Mouse (Mus musculus) neutrophil, adult 5-6 weeks (primary cell): ENCODE data around the gene Mrpl33. TPM values are rescaled to one million over a fixed set of nuclear protein-coding genes. Genes with fewer than 3 reads are reported as not detected.
"Not testable (repeated sequence)": the region's sequence is repeated elsewhere in the genome, so short reads cannot be mapped to it uniquely, and the experiment has no call there.

Experiments used
- ATAC-seq: fragments of 151-379, 151-347 bp; 2 replicates; pipeline ENCODE4 v1.8.0; 2017; ENCODE audit warnings: mild to moderate bottlenecking, moderate TSS enrichment; ENCODE audit not compliant: insufficient number of reproducible peaks, poor library complexity, low FRiP score, severe bottlenecking; ENCODE audit errors: extremely low read depth
- total RNA-seq: library from RNA; stranded (forward); fragments of 200-1000 nt; gene quantifications from 2 replicates; pipeline ENCODE4 v1.2.3, GENCODE M21; 2017

The Mrpl33 gene
- 244 and 247 TPM in 2 replicates for total RNA-seq

GRCm38 (mm10) chr5:31596481-31597429 is at the start of gene Mrpl33:
TSS of gene Mrpl33 (plus strand) at chr5:31596935.
- ATAC-seq, result peak; percentile 47

DNA sequence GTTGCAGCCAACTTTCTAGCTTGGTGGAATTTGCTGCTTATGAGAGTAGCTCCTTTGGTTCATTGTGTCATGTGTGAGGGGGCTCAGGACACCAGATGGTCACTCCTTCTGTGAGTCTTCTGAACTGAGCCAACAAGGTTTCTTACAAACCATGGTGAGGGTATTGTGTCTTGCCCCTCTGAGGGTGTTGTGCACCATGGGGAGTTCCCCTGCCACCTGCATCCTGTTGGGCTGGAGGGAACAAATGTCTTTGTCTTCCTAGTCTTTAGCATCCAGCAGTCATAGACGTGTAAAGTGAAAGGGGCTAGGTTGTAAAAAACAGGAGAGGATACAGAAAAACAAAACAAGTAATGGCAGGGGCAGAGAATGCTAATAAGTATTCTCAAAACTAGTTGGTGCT is 37.3 kb upstream of the Mrpl33 start:
- no peak for ATAC-seq

DNA sequence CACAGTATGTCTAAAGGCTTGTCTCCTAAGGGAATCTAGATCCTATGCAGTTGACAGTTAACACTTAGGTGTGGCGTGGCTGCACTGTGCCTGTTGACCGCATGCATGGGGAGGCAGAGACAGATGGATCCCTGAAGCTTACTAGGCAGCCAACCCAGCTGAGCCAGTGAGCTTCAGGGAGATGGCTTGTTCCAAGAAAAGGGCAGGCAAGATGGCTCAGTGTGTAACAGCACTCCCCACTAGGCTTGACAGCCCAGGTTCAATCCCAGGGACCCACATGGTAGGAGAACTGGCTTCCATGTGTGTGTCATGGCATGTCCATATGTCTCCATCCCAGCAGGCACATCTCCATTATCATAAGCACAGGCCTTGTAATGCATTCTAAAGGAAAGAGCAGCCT is 36.4 kb upstream of the Mrpl33 start:
- ATAC-seq, result no peak

DNA sequence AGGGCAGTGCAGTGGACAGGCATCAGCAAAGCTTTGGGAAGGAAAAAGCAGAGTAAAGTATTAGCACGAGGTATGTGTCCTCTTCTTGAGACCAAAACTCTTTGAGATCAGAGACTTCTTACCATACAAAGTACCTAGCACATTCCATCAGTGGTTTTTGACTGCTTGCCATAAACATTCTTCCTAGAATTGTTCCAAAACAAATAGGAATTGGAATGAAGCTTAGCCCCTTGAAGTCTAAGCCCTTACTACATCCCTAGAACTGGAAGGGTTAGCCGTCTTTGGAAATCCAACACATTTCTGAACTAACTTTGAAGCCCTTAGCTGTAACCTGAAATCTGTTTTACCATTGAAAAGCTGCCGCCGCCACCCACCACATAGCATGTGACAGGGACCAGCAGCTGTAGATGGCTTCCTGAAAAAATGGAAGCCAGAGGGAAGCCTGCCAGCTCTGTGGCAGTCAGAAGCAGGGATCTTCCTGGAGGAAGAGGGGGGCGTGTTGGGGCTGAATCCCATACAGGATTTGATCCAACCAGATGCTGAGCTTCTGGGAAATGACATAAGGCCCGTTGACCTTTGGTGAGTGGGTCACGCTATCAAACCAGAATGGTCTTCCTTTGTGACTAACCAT is 34.6 kb upstream of the Mrpl33 start:
- no peak for ATAC-seq

DNA sequence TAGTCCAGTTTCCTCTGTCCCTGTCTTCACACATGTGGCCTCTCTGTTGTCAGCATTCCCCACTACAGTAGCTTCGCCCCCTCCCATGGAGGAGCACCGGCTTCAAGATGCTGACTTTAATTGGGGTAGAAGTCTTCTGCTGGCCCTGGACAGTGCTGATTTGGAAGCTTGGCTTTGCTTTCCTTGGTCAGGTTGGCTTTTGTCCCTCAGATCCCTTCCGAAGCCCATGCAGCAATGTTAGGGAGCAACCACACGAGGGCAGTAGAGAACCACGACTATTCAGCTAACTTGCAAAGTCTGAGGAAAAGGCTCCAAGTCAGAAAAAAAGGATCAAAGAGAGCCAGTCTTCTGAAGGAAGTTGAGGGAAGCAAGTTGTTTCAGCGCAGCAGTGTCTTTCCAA is 33.2 kb upstream of the Mrpl33 start:
- ATAC-seq, result peak; percentile 76

DNA sequence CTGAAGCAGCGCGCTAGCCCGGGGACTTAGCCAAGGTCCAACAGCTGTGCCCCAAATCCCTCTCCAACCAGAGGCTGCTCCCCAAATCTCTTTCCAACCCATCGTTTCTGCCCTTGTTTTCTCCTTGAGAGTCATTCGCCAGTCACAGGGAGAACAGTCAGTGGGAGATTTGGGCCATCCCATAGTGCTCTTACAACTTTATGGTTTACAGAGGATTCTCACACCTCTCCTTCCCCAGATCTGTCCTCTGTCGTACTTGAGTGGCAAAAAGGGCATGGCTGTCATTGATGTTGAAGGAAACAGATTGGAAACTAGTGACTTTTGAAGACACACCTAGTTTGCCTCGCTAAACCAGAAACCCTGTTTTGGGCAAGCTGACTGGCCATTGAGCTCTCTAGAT is 32.8 kb upstream of the Mrpl33 start:
- ATAC-seq, result no peak

GRCm38 (mm10) chr5:31564976-31565375 is 31.8 kb upstream of the Mrpl33 start:
- ATAC-seq, result no peak

GRCm38 (mm10) chr5:31566026-31566425 is 30.7 kb upstream of the Mrpl33 start:
- ATAC-seq, result no peak

GRCm38 (mm10) chr5:31566457-31566856 is 30.3 kb upstream of the Mrpl33 start:
- ATAC-seq, result no peak

GRCm38 (mm10) chr5:31567951-31568657 is 28.6 kb upstream of the Mrpl33 start:
- no peak for ATAC-seq

DNA sequence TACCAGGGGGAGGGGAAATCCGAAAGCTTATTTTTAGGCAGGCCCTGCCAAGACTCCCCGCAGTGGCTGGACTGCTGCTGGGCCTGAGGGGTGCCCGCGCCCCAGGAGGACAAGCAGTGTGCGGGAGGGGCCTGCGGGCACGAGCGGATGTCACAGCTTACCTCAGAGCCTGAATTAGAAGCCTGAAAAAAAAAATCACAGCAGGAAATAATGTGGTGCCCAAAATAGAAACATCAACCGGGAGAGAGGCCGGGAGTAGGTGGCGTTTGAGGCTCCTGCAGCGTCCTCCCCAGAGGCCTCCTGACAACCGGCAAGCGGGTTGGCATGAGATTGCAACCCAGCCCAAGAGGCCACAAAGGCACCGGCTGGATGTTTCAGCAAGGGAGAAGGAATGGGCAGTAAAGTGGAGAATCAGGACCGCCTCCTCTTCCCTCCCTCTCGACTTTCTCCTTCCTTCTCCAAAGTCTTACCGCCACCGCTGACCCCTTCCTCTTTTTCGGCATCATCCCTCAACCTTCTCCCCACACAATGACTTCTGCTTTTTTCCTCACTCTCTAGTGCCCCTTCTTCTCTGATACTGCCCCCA is 25.6 kb upstream of the Mrpl33 start:
- ATAC-seq, result peak; percentile 90

DNA sequence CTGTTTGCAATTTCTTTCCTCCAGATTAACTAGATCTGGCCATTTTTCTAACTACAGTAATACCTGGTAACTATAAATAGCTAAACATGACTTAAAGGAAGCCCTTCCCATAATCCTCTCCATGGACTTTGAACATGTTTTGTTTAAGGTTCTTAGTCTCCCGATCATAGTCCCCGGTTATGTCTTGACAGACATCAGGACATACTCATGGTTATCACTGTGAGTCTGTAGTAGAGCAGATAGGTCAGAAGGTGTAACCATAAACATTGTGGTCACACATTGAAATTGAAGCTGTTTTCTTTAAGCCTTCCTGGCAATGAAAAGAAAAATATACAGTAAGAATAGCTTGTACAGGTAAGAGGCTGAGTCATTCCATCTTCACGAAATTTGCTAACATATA is 23.0 kb upstream of the Mrpl33 start:
- ATAC-seq, result no peak

GRCm38 (mm10) chr5:31576539-31576975 is 20.2 kb upstream of the Mrpl33 start:
- peak; percentile 45; the same call in 1 of the 2 replicates for ATAC-seq

- ATAC-seq, result peak; percentile 48; the same call in 1 of the 2 replicates
Observed at GRCm38 (mm10) chr5:31581263-31581662, 15.5 kb upstream of the Mrpl33 start.

GRCm38 (mm10) chr5:31581932-31582331 is 14.8 kb upstream of the Mrpl33 start:
- ATAC-seq, result peak; percentile 49; the same call in 1 of the 2 replicates

- ATAC-seq, result no peak
Observed at GRCm38 (mm10) chr5:31583261-31583660, 13.5 kb upstream of the Mrpl33 start.

GRCm38 (mm10) chr5:31585526-31585925 is 11.2 kb upstream of the Mrpl33 start:
- no peak for ATAC-seq

GRCm38 (mm10) chr5:31588016-31588415 is 8.7 kb upstream of the Mrpl33 start:
- ATAC-seq, result no peak

DNA sequence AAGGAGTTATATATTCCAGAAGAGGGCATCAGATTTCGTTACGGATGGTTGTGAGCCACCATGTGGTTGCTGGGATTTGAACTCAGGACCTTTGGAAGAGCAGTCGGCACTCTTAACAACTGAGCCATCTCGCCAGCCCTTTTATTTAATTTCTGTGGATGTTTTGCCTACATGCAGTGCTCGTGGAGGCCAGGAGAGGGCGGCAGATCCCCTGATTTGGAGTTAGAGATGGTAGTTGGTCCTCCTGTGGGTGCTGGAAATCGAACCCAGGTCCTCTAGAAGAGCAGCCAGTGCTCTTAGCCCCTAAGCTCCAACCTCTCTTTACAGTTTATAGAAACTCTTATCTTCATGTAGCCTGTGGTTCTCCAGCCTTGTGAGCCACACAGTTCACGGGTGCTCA is 8.1 kb upstream of the Mrpl33 start:
- ATAC-seq, result not testable (repeated sequence)
